Mouse (Mus musculus): ENCODE data around the gene Arhgap25. TPM values are rescaled to one million over a fixed set of nuclear protein-coding genes. Genes with fewer than 3 reads are reported as not detected.
"Not testable (repeated sequence)": the region's sequence is repeated elsewhere in the genome, so short reads cannot be mapped to it uniquely, and the experiment has no call there.

The Arhgap25 gene
- 1.4 and 1.6 TPM in 2 replicates for polyA plus RNA-seq (2016; fragmentation: Nextera tagmentation; extraction: Ambion mirVana)

GRCm38 (mm10) chr6:87532953-87533710 is at the start of gene Arhgap25:
Gene Arhgap25 (minus strand): TSS chr6:87533259.
- 76% methylated on average over 14 of the region's 14 CpGs for WGBS
- H3K9me3 ChIP-seq: no peaks in the 10 kb centered on the region

GRCm38 (mm10) chr6:87582456-87582855 is 49.4 kb upstream of the Arhgap25 start:
- no peak for ATAC-seq (ENCODE audit: low FRiP score)
- H3K27ac ChIP-seq: no peak overlapping the region
- no peaks in the 10 kb centered on the region for H3K27me3 ChIP-seq
- H3K9ac ChIP-seq: no peak overlapping the region
- H3K4me2 ChIP-seq: no peak overlapping the region
- H3K4me1 ChIP-seq: peaks cover 12% of the 10 kb centered on the region
- no peak overlapping the region for H3K4me3 ChIP-seq (replicated peaks)
- WGBS: 77% methylated on average over 6 of the region's 6 CpGs
- peaks cover 13% of the 10 kb centered on the region for H3K36me3 ChIP-seq (replicated peaks)
- no peaks in the 10 kb centered on the region for H3K9me3 ChIP-seq

More at GRCm38 (mm10) chr6:87532953-87533710, at the start of gene Arhgap25:
- H3K27me3 ChIP-seq: no peaks in the 10 kb centered on the region
- peaks cover 10% of the 10 kb centered on the region; the same call in 1 of the 2 replicates for H3K4me1 ChIP-seq
- H3K4me2 ChIP-seq: no peak within 1 kb of the TSS
- no peak within 1 kb of the TSS for H3K27ac ChIP-seq
- no peak within 1 kb of the TSS for H3K9ac ChIP-seq
- no peak within 1 kb of the TSS for H3K4me3 ChIP-seq (replicated peaks)
- ATAC-seq (ENCODE audit: low FRiP score): no peak
- no peaks in the 10 kb centered on the region for H3K36me3 ChIP-seq (replicated peaks)

GRCm38 (mm10) chr6:87581581-87581980 is 48.5 kb upstream of the Arhgap25 start:
- Histone ChIP-seq H3K9ac (no peak overlapping the region), H3K36me3 (replicated peaks) (peaks cover 13% of the 10 kb centered on the region), H3K27ac (no peak overlapping the region), H3K27me3 (no peaks in the 10 kb centered on the region), H3K4me1 (peaks cover 7% of the 10 kb centered on the region), H3K9me3 (no peaks in the 10 kb centered on the region), H3K4me2 (no peak overlapping the region), H3K4me3 (replicated peaks) (no peak overlapping the region)
- no peak for ATAC-seq (ENCODE audit: low FRiP score)
- WGBS: 93% methylated on average over 18 of the region's 18 CpGs

- Histone ChIP-seq H3K9ac (no peak overlapping the region), H3K27ac (no peak overlapping the region), H3K4me1 (peaks cover 9% of the 10 kb centered on the region), H3K27me3 (no peaks in the 10 kb centered on the region), H3K9me3 (no peaks in the 10 kb centered on the region), H3K36me3 (replicated peaks) (peaks cover 13% of the 10 kb centered on the region), H3K4me2 (no peak overlapping the region), H3K4me3 (replicated peaks) (no peak overlapping the region)
- WGBS: 88% methylated on average over 15 of the region's 15 CpGs
- ATAC-seq (ENCODE audit: low FRiP score): no peak
Observed at GRCm38 (mm10) chr6:87581071-87581470, 48.0 kb upstream of the Arhgap25 start.

- 47% methylated on average over 9 of the region's 9 CpGs for WGBS
- no peak overlapping the region for H3K9ac ChIP-seq
- H3K4me3 ChIP-seq (replicated peaks): no peak overlapping the region
- H3K4me2 ChIP-seq: no peak overlapping the region
- H3K27ac ChIP-seq: no peak overlapping the region
- H3K36me3 ChIP-seq (replicated peaks): peaks cover 13% of the 10 kb centered on the region
- peaks cover 5% of the 10 kb centered on the region; the same call in 1 of the 2 replicates for H3K4me1 ChIP-seq
- no peak for ATAC-seq (ENCODE audit: low FRiP score)
- H3K27me3 ChIP-seq: no peaks in the 10 kb centered on the region
- H3K9me3 ChIP-seq: no peaks in the 10 kb centered on the region
Observed at GRCm38 (mm10) chr6:87578247-87578646, 45.2 kb upstream of the Arhgap25 start.

GRCm38 (mm10) chr6:87576648-87577330 is 43.7 kb upstream of the Arhgap25 start:
- H3K4me3 ChIP-seq (replicated peaks): no peak overlapping the region
- no peak overlapping the region for H3K9ac ChIP-seq
- 59% methylated on average over 4 of the region's 4 CpGs for WGBS
- H3K27me3 ChIP-seq: no peaks in the 10 kb centered on the region
- no peaks in the 10 kb centered on the region for H3K9me3 ChIP-seq
- peaks cover 13% of the 10 kb centered on the region for H3K36me3 ChIP-seq (replicated peaks)
- H3K4me2 ChIP-seq: no peak overlapping the region
- no peak for ATAC-seq (ENCODE audit: low FRiP score)
- no peak overlapping the region for H3K27ac ChIP-seq
- H3K4me1 ChIP-seq: peaks cover 5% of the 10 kb centered on the region; the same call in 1 of the 2 replicates

GRCm38 (mm10) chr6:87571863-87572262 is 38.8 kb upstream of the Arhgap25 start:
- H3K27me3 ChIP-seq; H3K9me3 ChIP-seq; H3K4me3 ChIP-seq (replicated peaks); H3K36me3 ChIP-seq (replicated peaks); H3K27ac ChIP-seq; H3K9ac ChIP-seq; ATAC-seq (ENCODE audit: low FRiP score); H3K4me2 ChIP-seq; H3K4me1 ChIP-seq: not testable (repeated sequence)

- H3K4me2 ChIP-seq: no peak overlapping the region
- no peaks in the 10 kb centered on the region for H3K27me3 ChIP-seq
- no peak for ATAC-seq (ENCODE audit: low FRiP score)
- no peak overlapping the region for H3K27ac ChIP-seq
- WGBS: 64% methylated on average over 9 of the region's 9 CpGs
- H3K36me3 ChIP-seq (replicated peaks): no peaks in the 10 kb centered on the region
- no peaks in the 10 kb centered on the region for H3K9me3 ChIP-seq
- H3K4me1 ChIP-seq: no peaks in the 10 kb centered on the region
- H3K4me3 ChIP-seq (replicated peaks): no peak overlapping the region
- no peak overlapping the region for H3K9ac ChIP-seq
Observed at GRCm38 (mm10) chr6:87567686-87568593, 34.9 kb upstream of the Arhgap25 start.

GRCm38 (mm10) chr6:87565166-87565565 is 32.1 kb upstream of the Arhgap25 start:
- Histone ChIP-seq H3K36me3 (replicated peaks) (no peaks in the 10 kb centered on the region), H3K27me3 (no peaks in the 10 kb centered on the region), H3K9ac (no peak overlapping the region), H3K4me1 (no peaks in the 10 kb centered on the region), H3K27ac (no peak overlapping the region), H3K4me3 (replicated peaks) (no peak overlapping the region), H3K9me3 (no peaks in the 10 kb centered on the region), H3K4me2 (no peak overlapping the region)
- no peak for ATAC-seq (ENCODE audit: low FRiP score)
- 84% methylated on average over 5 of the region's 5 CpGs for WGBS

GRCm38 (mm10) chr6:87564356-87564755 is 31.3 kb upstream of the Arhgap25 start:
- WGBS: 93% methylated on average over 4 of the region's 4 CpGs
- H3K9ac ChIP-seq: no peak overlapping the region
- no peak overlapping the region for H3K4me2 ChIP-seq
- H3K36me3 ChIP-seq (replicated peaks): no peaks in the 10 kb centered on the region
- H3K4me3 ChIP-seq (replicated peaks): no peak overlapping the region
- H3K9me3 ChIP-seq: no peaks in the 10 kb centered on the region
- no peaks in the 10 kb centered on the region for H3K4me1 ChIP-seq
- no peak for ATAC-seq (ENCODE audit: low FRiP score)
- H3K27ac ChIP-seq: no peak overlapping the region
- no peaks in the 10 kb centered on the region for H3K27me3 ChIP-seq

GRCm38 (mm10) chr6:87553724-87554123 is 20.7 kb upstream of the Arhgap25 start:
- H3K27me3 ChIP-seq: no peaks in the 10 kb centered on the region
- H3K4me1 ChIP-seq: no peaks in the 10 kb centered on the region; the same call in 1 of the 2 replicates
- no peak overlapping the region for H3K27ac ChIP-seq
- no peak for ATAC-seq (ENCODE audit: low FRiP score)
- H3K4me2 ChIP-seq: no peak overlapping the region
- H3K9me3 ChIP-seq: no peaks in the 10 kb centered on the region
- 76% methylated on average over 3 of the region's 3 CpGs for WGBS
- H3K9ac ChIP-seq: no peak overlapping the region
- H3K4me3 ChIP-seq (replicated peaks): no peak overlapping the region
- no peaks in the 10 kb centered on the region for H3K36me3 ChIP-seq (replicated peaks)
